Mouse (Mus musculus) heart, postnatal 0 days (tissue): Measurements from ENCODE around the gene Rasgef1b.

ENCODE experiments used
- CTCF ChIP-seq: IDR thresholded peaks from 2 replicates; pipeline ENCODE4 v1.5.1; 2016; ENCODE audit warnings: antibody characterized with exemption, control low read depth, low read depth
- EP300 ChIP-seq: IDR thresholded peaks from 2 replicates; pipeline ENCODE4 v1.6.1; 2016; ENCODE audit warnings: antibody characterized with exemption, low read depth

- TF ChIP-seq CTCF (no peak), EP300 (no peak)
Measured at GRCm38 (mm10) chr5:99258003-99258500, 470.8 kb downstream of the Rasgef1b start.
